Mouse (Mus musculus): ENCODE measurements around the gene Il24. TPM values are rescaled to one million over a fixed set of nuclear protein-coding genes. Genes with fewer than 3 reads are reported as not detected.

Il24 gene
- polyA plus RNA-seq (2014; fragmentation: Nextera tagmentation; extraction: Ambion mirVana): not detected in 2 replicates

DNA sequence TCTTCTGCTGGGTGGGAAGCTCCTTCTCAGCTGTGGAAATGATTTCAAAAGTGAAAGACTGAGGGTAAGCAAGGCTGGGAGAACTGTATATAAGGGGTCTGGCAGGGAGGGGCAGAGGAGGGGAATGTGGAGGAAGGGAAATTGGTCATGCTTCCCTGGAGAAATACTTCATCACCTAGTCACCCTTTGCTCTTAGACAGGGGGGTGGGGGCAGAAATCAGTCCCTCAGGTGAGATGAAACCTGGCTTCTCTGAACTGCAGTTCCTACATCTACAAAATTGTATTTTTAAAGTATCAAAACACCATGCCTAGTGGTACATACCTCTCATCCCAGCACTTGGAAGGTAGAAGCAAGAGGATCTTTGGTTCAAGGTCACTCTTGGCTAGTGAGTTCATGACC, at the start of gene Il24:
Gene Il24 (minus strand): TSS at position 101 of the 400 bp plus-strand sequence.
- Histone ChIP-seq H3K9ac (replicated peaks; ENCODE audit: low read length) (no peak within 1 kb of the TSS), H3K27me3 (ENCODE audit: control insufficient read depth, insufficient read depth, low read length) (no peaks in the 10 kb centered on the region), H3K4me1 (ENCODE audit: control insufficient read depth, insufficient read depth, low read length) (no peaks in the 10 kb centered on the region), H3K9me3 (replicated peaks; ENCODE audit: control insufficient read depth, low read length) (no peaks in the 10 kb centered on the region), H3K36me3 (replicated peaks; ENCODE audit: control insufficient read depth, insufficient read depth, low read depth, low read length) (no peaks in the 10 kb centered on the region), H3K27ac (replicated peaks; ENCODE audit: low read depth, low read length) (no peak within 1 kb of the TSS), H3K4me2 (ENCODE audit: low read depth, low read length) (no peak within 1 kb of the TSS), H3K4me3 (ENCODE audit: low read depth, low read length) (no peak within 1 kb of the TSS)
- DNase-seq (ENCODE audit: low spot score): no peak
- no peak for ATAC-seq (replicated peaks; ENCODE audit: insufficient number of reproducible peaks, low FRiP score, low TSS enrichment, low read depth)

DNA sequence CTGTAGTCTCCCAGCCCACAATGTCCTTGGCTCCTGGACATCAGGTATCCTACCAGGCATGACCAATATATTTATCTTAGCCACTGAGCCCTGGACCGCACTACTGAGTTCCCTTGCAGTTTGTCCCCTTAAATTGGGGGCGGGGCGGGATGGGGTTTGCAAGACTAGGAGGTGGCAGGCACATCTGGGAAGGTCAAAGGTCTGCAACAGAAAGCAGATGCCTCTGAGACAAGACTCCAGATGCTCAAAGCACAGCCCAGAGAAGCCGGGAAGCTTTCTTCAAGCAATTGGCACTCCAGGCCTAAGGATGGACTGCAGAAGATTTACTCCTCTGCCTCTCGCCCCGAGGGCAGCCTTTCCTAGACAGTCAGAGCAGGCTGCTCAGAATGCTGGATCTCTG, 49.1 kb upstream of the Il24 start:
- no peak overlapping the region for H3K4me3 ChIP-seq (ENCODE audit: low read depth, low read length)
- no peak overlapping the region for H3K4me2 ChIP-seq (ENCODE audit: low read depth, low read length)
- H3K4me1 ChIP-seq (ENCODE audit: control insufficient read depth, insufficient read depth, low read length): peaks cover 2% of the 10 kb centered on the region; the same call in 1 of the 2 replicates
- peak; percentile 68 for DNase-seq (ENCODE audit: low spot score)
- no peak overlapping the region for H3K27ac ChIP-seq (replicated peaks; ENCODE audit: low read depth, low read length)
- 21% methylated on average over 6 of the region's 6 CpGs for WGBS
- H3K27me3 ChIP-seq (ENCODE audit: control insufficient read depth, insufficient read depth, low read length): no peaks in the 10 kb centered on the region
- H3K36me3 ChIP-seq (replicated peaks; ENCODE audit: control insufficient read depth, insufficient read depth, low read depth, low read length): no peaks in the 10 kb centered on the region
- no peak overlapping the region for H3K9ac ChIP-seq (replicated peaks; ENCODE audit: low read length)
- no peaks in the 10 kb centered on the region for H3K9me3 ChIP-seq (replicated peaks; ENCODE audit: control insufficient read depth, low read length)
- ATAC-seq (replicated peaks; ENCODE audit: insufficient number of reproducible peaks, low FRiP score, low TSS enrichment, low read depth): no peak

GRCm38 (mm10) chr1:130926484-130926883, 39.2 kb upstream of the Il24 start:
- Histone ChIP-seq H3K27me3 (ENCODE audit: control insufficient read depth, insufficient read depth, low read length) (no peaks in the 10 kb centered on the region), H3K4me2 (ENCODE audit: low read depth, low read length) (no peak overlapping the region), H3K36me3 (replicated peaks; ENCODE audit: control insufficient read depth, insufficient read depth, low read depth, low read length) (no peaks in the 10 kb centered on the region), H3K4me3 (ENCODE audit: low read depth, low read length) (no peak overlapping the region), H3K9ac (replicated peaks; ENCODE audit: low read length) (no peak overlapping the region), H3K9me3 (replicated peaks; ENCODE audit: control insufficient read depth, low read length) (no peaks in the 10 kb centered on the region), H3K27ac (replicated peaks; ENCODE audit: low read depth, low read length) (no peak overlapping the region), H3K4me1 (ENCODE audit: control insufficient read depth, insufficient read depth, low read length) (no peaks in the 10 kb centered on the region)
- DNase-seq (ENCODE audit: low spot score) (no peak), ATAC-seq (replicated peaks; ENCODE audit: insufficient number of reproducible peaks, low FRiP score, low TSS enrichment, low read depth) (no peak)

DNA sequence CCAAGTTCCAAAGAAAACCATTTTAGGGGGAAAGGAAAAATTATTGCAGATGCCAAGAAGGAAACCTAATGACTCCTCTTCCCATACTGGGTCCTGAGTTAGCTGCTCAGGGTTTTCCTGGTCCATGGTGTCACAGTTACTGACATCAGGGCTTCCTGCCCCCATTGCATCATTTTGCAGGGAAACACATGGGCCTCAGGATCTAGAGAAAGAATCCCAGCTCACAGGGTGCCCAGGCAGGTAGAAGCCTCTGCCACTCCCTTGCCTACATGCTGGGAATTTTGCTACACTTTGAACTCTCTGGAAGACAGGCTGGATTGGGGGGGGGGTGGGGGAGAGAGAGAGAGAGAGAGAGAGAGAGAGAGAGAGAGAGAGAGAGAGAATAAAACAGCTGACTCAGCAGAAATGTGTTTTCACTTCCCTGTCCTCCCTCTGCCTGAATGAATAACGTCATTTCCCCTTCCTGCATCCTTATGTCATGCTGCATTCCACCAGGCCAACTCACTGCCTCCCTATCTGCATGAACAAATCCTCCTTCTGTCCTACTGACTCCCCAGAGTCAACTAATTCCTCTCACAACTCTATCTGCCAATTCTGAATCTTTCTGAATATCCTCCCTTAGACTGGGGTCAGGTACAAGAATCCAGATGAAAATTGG, 31.2 kb upstream of the Il24 start:
- H3K4me1 ChIP-seq (ENCODE audit: control insufficient read depth, insufficient read depth, low read length): no peaks in the 10 kb centered on the region
- ATAC-seq (replicated peaks; ENCODE audit: insufficient number of reproducible peaks, low FRiP score, low TSS enrichment, low read depth): no peak
- H3K36me3 ChIP-seq (replicated peaks; ENCODE audit: control insufficient read depth, insufficient read depth, low read depth, low read length): no peaks in the 10 kb centered on the region
- no peaks in the 10 kb centered on the region for H3K27me3 ChIP-seq (ENCODE audit: control insufficient read depth, insufficient read depth, low read length)
- H3K27ac ChIP-seq (replicated peaks; ENCODE audit: low read depth, low read length): no peak overlapping the region
- no peak overlapping the region for H3K9ac ChIP-seq (replicated peaks; ENCODE audit: low read length)
- no peak overlapping the region for H3K4me3 ChIP-seq (ENCODE audit: low read depth, low read length)
- DNase-seq (ENCODE audit: low spot score): no peak
- no peak overlapping the region for H3K4me2 ChIP-seq (ENCODE audit: low read depth, low read length)
- H3K9me3 ChIP-seq (replicated peaks; ENCODE audit: control insufficient read depth, low read length): no peaks in the 10 kb centered on the region
- WGBS: 28% methylated on average over 1 of the region's 1 CpGs

- ATAC-seq (replicated peaks; ENCODE audit: insufficient number of reproducible peaks, low FRiP score, low TSS enrichment, low read depth) (no peak), DNase-seq (ENCODE audit: low spot score) (no peak)
- H3K4me2 ChIP-seq (ENCODE audit: low read depth, low read length): no peak within 1 kb of the TSS
- H3K27ac ChIP-seq (replicated peaks; ENCODE audit: low read depth, low read length): no peak within 1 kb of the TSS
- no peak within 1 kb of the TSS for H3K9ac ChIP-seq (replicated peaks; ENCODE audit: low read length)
- WGBS: 83% methylated on average over 12 of the region's 12 CpGs
- H3K4me3 ChIP-seq (ENCODE audit: low read depth, low read length): no peak within 1 kb of the TSS
- H3K9me3 ChIP-seq (replicated peaks; ENCODE audit: control insufficient read depth, low read length): no peaks in the 10 kb centered on the region
- no peaks in the 10 kb centered on the region for H3K36me3 ChIP-seq (replicated peaks; ENCODE audit: control insufficient read depth, insufficient read depth, low read depth, low read length)
- no peaks in the 10 kb centered on the region for H3K27me3 ChIP-seq (ENCODE audit: control insufficient read depth, insufficient read depth, low read length)
- no peaks in the 10 kb centered on the region for H3K4me1 ChIP-seq (ENCODE audit: control insufficient read depth, insufficient read depth, low read length)
Measured at GRCm38 (mm10) chr1:130911401-130912010, 24.3 kb upstream of the Il24 start, which contains the start of gene Il20. Il20 (minus strand) TSS chr1:130911451.

DNA sequence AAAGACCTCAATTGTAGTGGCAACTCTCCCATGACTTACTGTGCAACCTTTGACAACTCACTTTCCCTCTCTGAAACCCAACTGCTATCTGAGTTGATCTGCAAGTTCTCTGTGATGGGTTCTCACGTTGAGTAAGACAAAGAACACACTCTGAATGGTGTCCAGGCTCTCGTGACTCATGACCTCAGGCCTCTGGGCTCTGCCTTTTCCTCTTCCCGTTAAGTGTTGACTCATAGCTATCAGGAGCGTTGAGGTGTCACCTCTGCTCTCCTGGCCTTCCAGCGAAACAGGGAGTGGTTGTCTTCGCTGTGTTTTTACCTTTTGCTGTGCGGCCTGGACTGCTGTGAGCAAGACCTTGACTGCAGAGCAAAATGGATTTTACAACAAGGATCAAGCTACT, 15.3 kb upstream of the Il24 start:
- WGBS: 80% methylated on average over 7 of the region's 7 CpGs
- DNase-seq (ENCODE audit: low spot score): no peak
- no peak for ATAC-seq (replicated peaks; ENCODE audit: insufficient number of reproducible peaks, low FRiP score, low TSS enrichment, low read depth)
- no peaks in the 10 kb centered on the region for H3K4me1 ChIP-seq (ENCODE audit: control insufficient read depth, insufficient read depth, low read length)
- H3K9ac ChIP-seq (replicated peaks; ENCODE audit: low read length): no peak overlapping the region
- H3K36me3 ChIP-seq (replicated peaks; ENCODE audit: control insufficient read depth, insufficient read depth, low read depth, low read length): no peaks in the 10 kb centered on the region
- no peaks in the 10 kb centered on the region for H3K9me3 ChIP-seq (replicated peaks; ENCODE audit: control insufficient read depth, low read length)
- no peak overlapping the region for H3K27ac ChIP-seq (replicated peaks; ENCODE audit: low read depth, low read length)
- no peak overlapping the region for H3K4me2 ChIP-seq (ENCODE audit: low read depth, low read length)
- no peak overlapping the region for H3K4me3 ChIP-seq (ENCODE audit: low read depth, low read length)
- H3K27me3 ChIP-seq (ENCODE audit: control insufficient read depth, insufficient read depth, low read length): no peaks in the 10 kb centered on the region

GRCm38 (mm10) chr1:130894468-130894867, 7.2 kb upstream of the Il24 start:
- no peak for DNase-seq (ENCODE audit: low spot score)
- H3K27me3 ChIP-seq (ENCODE audit: control insufficient read depth, insufficient read depth, low read length): no peaks in the 10 kb centered on the region
- ATAC-seq (replicated peaks; ENCODE audit: insufficient number of reproducible peaks, low FRiP score, low TSS enrichment, low read depth): no peak
- no peaks in the 10 kb centered on the region for H3K4me1 ChIP-seq (ENCODE audit: control insufficient read depth, insufficient read depth, low read length)
- H3K4me2 ChIP-seq (ENCODE audit: low read depth, low read length): no peak overlapping the region
- no peak overlapping the region for H3K4me3 ChIP-seq (ENCODE audit: low read depth, low read length)
- no peak overlapping the region for H3K27ac ChIP-seq (replicated peaks; ENCODE audit: low read depth, low read length)
- no peaks in the 10 kb centered on the region for H3K36me3 ChIP-seq (replicated peaks; ENCODE audit: control insufficient read depth, insufficient read depth, low read depth, low read length)
- no peaks in the 10 kb centered on the region for H3K9me3 ChIP-seq (replicated peaks; ENCODE audit: control insufficient read depth, low read length)
- H3K9ac ChIP-seq (replicated peaks; ENCODE audit: low read length): no peak overlapping the region
- WGBS: 53% methylated on average over 6 of the region's 6 CpGs

DNA sequence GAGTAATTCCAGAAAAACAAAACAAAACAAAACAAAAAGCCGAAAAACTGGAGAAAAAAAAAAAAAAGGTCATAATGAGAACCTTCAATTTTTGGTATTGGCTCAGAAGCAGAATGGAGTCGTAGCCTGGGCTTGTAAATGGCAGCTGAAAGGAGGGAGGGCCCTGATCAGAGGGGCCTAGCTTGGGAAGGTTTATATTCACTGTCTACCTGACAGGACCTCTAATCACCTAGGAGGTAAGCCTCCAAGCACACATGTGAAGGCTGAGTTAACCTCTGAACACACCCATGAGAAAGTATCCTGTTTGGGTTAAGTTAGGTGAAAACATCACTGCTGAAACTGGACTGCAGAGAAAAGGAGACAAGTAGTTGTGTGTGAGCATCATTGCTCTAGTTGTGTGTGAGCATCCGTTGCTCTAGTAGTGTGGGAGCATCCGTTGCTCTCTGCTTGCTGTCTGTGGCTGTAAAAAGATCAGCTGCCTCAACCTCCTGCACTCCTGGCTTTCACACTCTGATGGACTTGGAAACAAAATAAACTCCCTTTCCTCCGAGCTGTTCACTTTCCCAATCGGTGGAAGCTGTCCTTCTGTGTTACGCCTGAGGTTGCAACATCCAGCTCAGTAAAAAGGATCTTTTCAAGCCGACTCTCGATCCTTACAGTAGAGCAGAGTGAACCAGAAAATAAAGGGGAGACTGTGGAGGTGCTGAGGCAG, 6.2 kb upstream of the Il24 start:
- no peaks in the 10 kb centered on the region for H3K9me3 ChIP-seq (replicated peaks; ENCODE audit: control insufficient read depth, low read length)
- no peak overlapping the region for H3K9ac ChIP-seq (replicated peaks; ENCODE audit: low read length)
- no peak overlapping the region for H3K27ac ChIP-seq (replicated peaks; ENCODE audit: low read depth, low read length)
- DNase-seq (ENCODE audit: low spot score) (no peak), ATAC-seq (replicated peaks; ENCODE audit: insufficient number of reproducible peaks, low FRiP score, low TSS enrichment, low read depth) (no peak)
- no peaks in the 10 kb centered on the region for H3K36me3 ChIP-seq (replicated peaks; ENCODE audit: control insufficient read depth, insufficient read depth, low read depth, low read length)
- H3K27me3 ChIP-seq (ENCODE audit: control insufficient read depth, insufficient read depth, low read length): no peaks in the 10 kb centered on the region
- no peak overlapping the region for H3K4me2 ChIP-seq (ENCODE audit: low read depth, low read length)
- 68% methylated on average over 9 of the region's 9 CpGs for WGBS
- no peak overlapping the region for H3K4me3 ChIP-seq (ENCODE audit: low read depth, low read length)
- no peaks in the 10 kb centered on the region for H3K4me1 ChIP-seq (ENCODE audit: control insufficient read depth, insufficient read depth, low read length)
